Mouse (Mus musculus) CH12.LX (cell line): ENCODE data around the gene Ucp2. TPM values are rescaled to one million over a fixed set of nuclear protein-coding genes. Genes with fewer than 3 reads are reported as not detected.

Source experiments
- DNase-seq: peaks from one replicate; pipeline ENCODE4 v3.0.0-alpha.2; 2013; ENCODE audit errors: extremely low read depth
- H3K27ac ChIP-seq: 2 replicates; pipeline ENCODE4 v1.5.1; 2012; ENCODE audit warnings: low read depth, mild to moderate bottlenecking, control low read depth, moderate library complexity; ENCODE audit not compliant: insufficient read depth
- H3K27me3 ChIP-seq: replicated peaks from 2 replicates; pipeline ENCODE3; 2012; ENCODE audit warnings: inconsistent platforms
- H3K36me3 ChIP-seq, 2 experiments: replicated peaks in 1 of 2; 2 replicates each; pipeline versions ENCODE3 to v1.6.1; 2012; ENCODE audit warnings: inconsistent platforms in 1 of 2, low read length in 1 of 2, mild to moderate bottlenecking in 1 of 2, mixed read lengths in 1 of 2, moderate library complexity in 1 of 2; ENCODE audit not compliant: control insufficient read depth in 1 of 2, insufficient read depth in 1 of 2
- H3K4me1 ChIP-seq, 2 experiments: 2 replicates each; pipeline ENCODE4 v1.6.1; 2012; ENCODE audit warnings: inconsistent platforms in 1 of 2, moderate library complexity in 1 of 2; ENCODE audit not compliant: insufficient read depth in 2 of 2, control insufficient read depth in 1 of 2
- H3K4me2 ChIP-seq: 2 replicates; pipeline ENCODE4 v1.6.1; 2012; ENCODE audit warnings: low read depth, mild to moderate bottlenecking, control low read depth; ENCODE audit not compliant: poor library complexity, insufficient read depth, severe bottlenecking
- H3K4me3 ChIP-seq, 3 experiments: fragments of 150-350 bp in 1 of 3; sonication (generic) in 1 of 3; replicated peaks in 1 of 3; 2 replicates each; pipeline versions ENCODE3 to v1.5.1; 2011 to 2012; ENCODE audit warnings: low read depth in 2 of 3, low read length in 2 of 3, mild to moderate bottlenecking in 2 of 3, moderate library complexity in 2 of 3, control low read depth in 1 of 3, improper control_type of control experiment in 1 of 3, inconsistent platforms in 1 of 3, mixed read lengths in 1 of 3; ENCODE audit not compliant: poor library complexity in 1 of 3
- H3K79me2 ChIP-seq: replicated peaks from 2 replicates; pipeline ENCODE4 v1.6.1; 2012; ENCODE audit warnings: mild to moderate bottlenecking, moderate library complexity; ENCODE audit not compliant: control insufficient read depth, poor library complexity, insufficient read depth, severe bottlenecking; ENCODE audit errors: extremely low read depth
- H3K9ac ChIP-seq: 2 replicates; pipeline ENCODE4 v1.6.1; 2012; ENCODE audit warnings: low read depth, mild to moderate bottlenecking, control low read depth, moderate library complexity; ENCODE audit not compliant: insufficient read depth
- H3K9me3 ChIP-seq: replicated peaks from 2 replicates; pipeline ENCODE3; 2012; ENCODE audit warnings: low read length, inconsistent platforms, mixed read lengths
- BHLHE40 ChIP-seq: IDR thresholded peaks from 2 replicates; pipeline ENCODE4 v1.6.1; 2011; ENCODE audit warnings: mild to moderate bottlenecking, low read depth, low read length, improper control_type of control experiment
- CHD1 ChIP-seq: IDR thresholded peaks from 2 replicates; pipeline ENCODE4 v1.6.1; 2012; ENCODE audit warnings: low read depth, low read length, improper control_type of control experiment, inconsistent platforms
- CHD2 ChIP-seq: IDR thresholded peaks from 2 replicates; pipeline ENCODE4 v1.6.1; 2011; ENCODE audit warnings: low read length, improper control_type of control experiment
- CTCF ChIP-seq, 2 experiments: IDR thresholded peaks in 1 of 2; conservative IDR thresholded peaks in 1 of 2; 2 replicates each; pipeline ENCODE4 v1.5.1; 2011 to 2012; ENCODE audit warnings: low read depth in 2 of 2, low read length in 2 of 2, improper control_type of control experiment in 1 of 2, inconsistent platforms in 1 of 2, mild to moderate bottlenecking in 1 of 2, moderate library complexity in 1 of 2
- EP300 ChIP-seq: IDR thresholded peaks from 2 replicates; pipeline ENCODE4 v1.6.1; 2011; ENCODE audit warnings: low read length, improper control_type of control experiment
- IRF4 ChIP-seq: IDR thresholded peaks from 2 replicates; pipeline ENCODE4 v1.6.1; 2014; ENCODE audit warnings: low read depth, mild to moderate bottlenecking, inconsistent platforms, low read length, improper control_type of control experiment
- JUN ChIP-seq: IDR thresholded peaks from 2 replicates; pipeline ENCODE4 v1.6.1; 2011; ENCODE audit warnings: low read depth, mild to moderate bottlenecking, low read length, improper control_type of control experiment, moderate library complexity; ENCODE audit not compliant: insufficient read depth
- MAFK ChIP-seq: IDR thresholded peaks from 2 replicates; pipeline ENCODE4 v1.6.1; 2011; ENCODE audit warnings: low read length, improper control_type of control experiment; ENCODE audit not compliant: insufficient replicate concordance
- MEF2A ChIP-seq: IDR thresholded peaks from 2 replicates; pipeline ENCODE4 v1.6.1; 2014; ENCODE audit warnings: low read depth, mild to moderate bottlenecking, inconsistent platforms, low read length, improper control_type of control experiment, borderline replicate concordance
- MXI1 ChIP-seq: IDR thresholded peaks from 2 replicates; pipeline ENCODE4 v1.6.1; 2011; ENCODE audit warnings: mild to moderate bottlenecking, low read depth, low read length, improper control_type of control experiment
- MYC ChIP-seq: IDR thresholded peaks from 2 replicates; pipeline ENCODE4 v1.6.1; 2011; ENCODE audit warnings: low read depth, mild to moderate bottlenecking, improper control_type of control experiment, low read length
- NELFE ChIP-seq: IDR thresholded peaks from 2 replicates; pipeline ENCODE4 v1.6.1; 2011; ENCODE audit warnings: low read depth, low read length, improper control_type of control experiment
- NRF1 ChIP-seq: IDR thresholded peaks from 2 replicates; pipeline ENCODE4 v1.6.1; 2014; ENCODE audit warnings: low read depth, mild to moderate bottlenecking, inconsistent platforms, low read length, improper control_type of control experiment, moderate library complexity
- TCF12 ChIP-seq: IDR thresholded peaks from 2 replicates; pipeline ENCODE4 v1.6.1; 2014; ENCODE audit warnings: low read depth, mild to moderate bottlenecking, inconsistent platforms, low read length, improper control_type of control experiment
- USF2 ChIP-seq: conservative IDR thresholded peaks from 2 replicates; pipeline ENCODE4 v1.6.1; 2011; ENCODE audit warnings: low read depth, low read length, improper control_type of control experiment
- ZC3H11A ChIP-seq: IDR thresholded peaks from 2 replicates; pipeline ENCODE4 v1.6.1; 2012; ENCODE audit warnings: low read depth, mild to moderate bottlenecking, inconsistent platforms, low read length, improper control_type of control experiment
- dilution Hi-C: fragments of 300-500 bp; cut with MboI; formaldehyde crosslinking; loops from 2 replicates; pipeline ENCODE4 v1.14.3; 2020; ENCODE audit warnings: low sequenced_read_pairs; ENCODE audit not compliant: extremely low pct_unique_long_range_greater_than_20kb, extremely low pct_ligation_motif_present
- in situ Hi-C: fragments of 300-500 bp; cut with MboI; formaldehyde crosslinking; loops from 3 replicates; pipeline ENCODE4 v1.14.3; 2019; ENCODE audit warnings: low sequenced_read_pairs, low pct_ligation_motif_present, low pct_unique_long_range_greater_than_20kb, mixed read lengths
- polyA plus RNA-seq: library from polyadenylated mRNA; unstranded; fragments of >175 nt; gene quantifications from 2 replicates; pipeline ENCODE4 v1.2.1, GENCODE M21; 2012; ENCODE audit warnings: low read depth; ENCODE audit not compliant: insufficient read length
- total RNA-seq, 2 experiments: library from RNA; depleted of rRNA; stranded (reverse); fragments of 300-350 nt in 1 of 2; fragments of >200 nt in 1 of 2; gene quantifications; 2 replicates each; pipeline ENCODE4 v1.2.3; 2012 to 2014

The Ucp2 gene
- total and polyA plus RNA-seq, 3 experiments: 131 to 635 (median 131) TPM

GRCm38 (mm10) chr7:100504740-100505487 is 11.8 kb downstream of the Ucp2 start (continued):
- peak; percentile 90 for TF ChIP-seq MEF2A
- peak; percentile 47; the same call in 1 of the 2 replicates for TF ChIP-seq BHLHE40
- no peak for TF ChIP-seq USF2
- peak; percentile 63; the same call in 1 of the 2 replicates for TF ChIP-seq MXI1
- TF ChIP-seq CTCF (conservative IDR thresholded peaks at IDR 0.05 in 1 of 2, IDR thresholded peaks at IDR 0.05 in 1 of 2; ENCODE audit: low read depth in 2 of 2, low read length in 2 of 2): no peak
- TF ChIP-seq NELFE: no peak; the same call in 1 of the 2 replicates
- TF ChIP-seq CHD2: peak; percentile 36
- TF ChIP-seq MYC: no peak

- no peak overlapping the region for H3K4me3 ChIP-seq
- no peaks in the 10 kb centered on the region for H3K9me3 ChIP-seq
- H3K27ac ChIP-seq: peak overlapping the region; percentile 68
- peaks cover 28 to 85% of the 10 kb centered on the region in 2 experiments for H3K4me1 ChIP-seq
- H3K27me3 ChIP-seq: no peaks in the 10 kb centered on the region
- H3K4me2 ChIP-seq: 0 out of 2 replicates have a peak overlapping the region, but pooled peaks have one; percentile 14
- TF ChIP-seq NRF1 (no peak), TCF12 (0 out of 2 replicates have a peak, but pooled peaks have one; percentile 8)
- DNase-seq: no peak
- in situ Hi-C loops (no loop called here), dilution Hi-C loops (no loop called here)
- H3K79me2 ChIP-seq: no peaks in the 10 kb centered on the region
- peaks cover 2 to 60% of the 10 kb centered on the region in 2 experiments for H3K36me3 ChIP-seq
- H3K9ac ChIP-seq: no peak overlapping the region
Observed at GRCm38 (mm10) chr7:100506494-100506893, 13.4 kb downstream of the Ucp2 start.

- TF ChIP-seq MYC (no peak), EP300 (peak; percentile 51), IRF4 (peak; percentile 46; the same call in 1 of the 2 replicates), JUN (no peak), NRF1 (no peak), MAFK (no peak), ZC3H11A (no peak), MEF2A (no peak), CHD1 (no peak)
- Histone ChIP-seq H3K79me2 (no peaks in the 10 kb centered on the region), H3K36me3 (peaks cover 2 to 46% of the 10 kb centered on the region in 2 experiments), H3K4me3 (no peak overlapping the region), H3K4me1 (peaks cover 25 to 73% of the 10 kb centered on the region in 2 experiments), H3K27ac (no peak overlapping the region), H3K9me3 (no peaks in the 10 kb centered on the region), H3K9ac (no peak overlapping the region; the same call in 1 of the 2 replicates), H3K4me2 (no peak overlapping the region), H3K27me3 (no peaks in the 10 kb centered on the region)
- peak; percentile 61 for DNase-seq
- in situ Hi-C loops: no loop called here
- dilution Hi-C loops: no loop called here
Observed at GRCm38 (mm10) chr7:100508670-100509069, 15.5 kb downstream of the Ucp2 start.
